Mouse (Mus musculus): Measurements from ENCODE around the gene Mark3.

- TF ChIP-seq POLR2A (IDR thresholded peaks at IDR 0.05; ENCODE audit: borderline replicate concordance, insufficient read depth, low read length) = no peak
- TF ChIP-seq CTCF (IDR thresholded peaks at IDR 0.05; ENCODE audit: borderline replicate concordance, insufficient read depth, low read depth, low read length) = no peak
Measured at GRCm38 (mm10) chr12:111686390-111686789, 112.1 kb downstream of the Mark3 start.
